Mouse (Mus musculus) intestine, postnatal 0 days (tissue): Measurements from ENCODE around the gene Dab1. TPM values are rescaled to one million over a fixed set of nuclear protein-coding genes. Genes with fewer than 3 reads are reported as not detected.

Experiments
- ATAC-seq: fragments of 200-750 bp; cut with Nextera tagmentation; 2 replicates; pipeline ENCODE4 v1.8.0; 2017; ENCODE audit warnings: mild to moderate bottlenecking, moderate TSS enrichment, moderate library complexity
- H3K27ac ChIP-seq: fragments of 300-500 bp; sonication (generic); 2 replicates; pipeline ENCODE4 v1.5.1; 2014; ENCODE audit warnings: mild to moderate bottlenecking, low read depth, low read length, moderate library complexity
- H3K27me3 ChIP-seq: fragments of 300-500 bp; sonication (generic); replicated peaks from 2 replicates; pipeline ENCODE4 v1.6.1; 2014; ENCODE audit warnings: low read length, mixed read lengths; ENCODE audit not compliant: control insufficient read depth, insufficient read depth
- H3K36me3 ChIP-seq: fragments of 300-500 bp; sonication (generic); 2 replicates; pipeline ENCODE4 v1.6.1; 2014; ENCODE audit warnings: mild to moderate bottlenecking, moderate library complexity; ENCODE audit not compliant: control insufficient read depth, insufficient read depth
- H3K4me1 ChIP-seq: fragments of 300-500 bp; sonication (generic); replicated peaks from 2 replicates; pipeline ENCODE4 v1.6.1; 2014; ENCODE audit warnings: antibody characterized with exemption, low read length, mixed read lengths; ENCODE audit not compliant: control insufficient read depth, insufficient read depth
- H3K4me2 ChIP-seq: fragments of 300-500 bp; sonication (generic); replicated peaks from 2 replicates; pipeline ENCODE4 v1.6.1; 2014; ENCODE audit warnings: low read depth, mild to moderate bottlenecking, moderate library complexity
- H3K4me3 ChIP-seq: fragments of 300-500 bp; sonication (generic); 2 replicates; pipeline ENCODE4 v1.5.1; 2014; ENCODE audit warnings: low read depth, low read length
- H3K9ac ChIP-seq: fragments of 300-500 bp; sonication (generic); 2 replicates; pipeline ENCODE4 v1.6.1; 2014; ENCODE audit warnings: mild to moderate bottlenecking, low read depth, low read length
- H3K9me3 ChIP-seq: fragments of 300-500 bp; sonication (generic); 2 replicates; pipeline ENCODE4 v1.6.1; 2016; ENCODE audit warnings: mixed run types; ENCODE audit not compliant: control insufficient read depth
- CTCF ChIP-seq: sonication (generic); IDR thresholded peaks from 2 replicates; pipeline ENCODE4 v1.5.1; 2016; ENCODE audit warnings: low read depth, mild to moderate bottlenecking, control low read depth, antibody characterized with exemption, moderate library complexity
- WGBS: fragments of 180-500 bp; shearing (Covaris S2); extraction: QIAGEN DNeasy Blood & Tissue Kit; methylation state at CpG from one replicate; pipeline ENCODE4 v1.1.7; 2014; 5-methylcytosine and 5-hydroxymethylcytosine counted together
- polyA plus RNA-seq: library from polyadenylated mRNA; unstranded; fragments of >200 nt; fragmentation: Nextera tagmentation; extraction: Ambion mirVana; gene quantifications from 2 replicates; pipeline ENCODE4 v1.2.1, GENCODE M21; 2015

Dab1 gene
- polyA plus RNA-seq, 1 experiment from 2014 or later: 61.3 TPM

- no peaks in the 10 kb centered on the region for H3K4me1 ChIP-seq
- H3K9me3 ChIP-seq: no peaks in the 10 kb centered on the region
- H3K4me3 ChIP-seq: no peak overlapping the region
- H3K36me3 ChIP-seq: no peaks in the 10 kb centered on the region
- H3K9ac ChIP-seq: no peak overlapping the region
- no peak for ATAC-seq
- no peak for TF ChIP-seq CTCF
- H3K27ac ChIP-seq: no peak overlapping the region
- H3K4me2 ChIP-seq: no peak overlapping the region
- no peaks in the 10 kb centered on the region for H3K27me3 ChIP-seq
Observed at GRCm38 (mm10) chr4:104153637-104154036, 534.5 kb downstream of the Dab1 start.

- Histone ChIP-seq H3K4me3 (no peak overlapping the region), H3K9me3 (no peaks in the 10 kb centered on the region), H3K9ac (no peak overlapping the region), H3K4me1 (no peaks in the 10 kb centered on the region), H3K4me2 (no peak overlapping the region), H3K36me3 (no peaks in the 10 kb centered on the region), H3K27ac (no peak overlapping the region), H3K27me3 (no peaks in the 10 kb centered on the region)
- no peak for TF ChIP-seq CTCF
- 95% methylated on average over 3 of the region's 3 CpGs for WGBS
- ATAC-seq: no peak
Observed at GRCm38 (mm10) chr4:104178067-104178466, 558.9 kb downstream of the Dab1 start.

- WGBS: 85% methylated on average over 4 of the region's 4 CpGs
- TF ChIP-seq CTCF: no peak
- H3K9me3 ChIP-seq: no peaks in the 10 kb centered on the region
- no peaks in the 10 kb centered on the region for H3K4me1 ChIP-seq
- H3K27ac ChIP-seq: no peak overlapping the region
- H3K4me2 ChIP-seq: no peak overlapping the region
- no peaks in the 10 kb centered on the region for H3K36me3 ChIP-seq
- no peaks in the 10 kb centered on the region for H3K27me3 ChIP-seq
- no peak for ATAC-seq
- H3K4me3 ChIP-seq: no peak overlapping the region
- H3K9ac ChIP-seq: no peak overlapping the region
Observed at GRCm38 (mm10) chr4:104186311-104186710, 567.2 kb downstream of the Dab1 start.

GRCm38 (mm10) chr4:104198635-104199034 lies 579.5 kb downstream of the Dab1 start:
- Histone ChIP-seq H3K9me3 (no peaks in the 10 kb centered on the region), H3K4me2 (no peak overlapping the region), H3K4me1 (no peaks in the 10 kb centered on the region), H3K9ac (no peak overlapping the region), H3K27me3 (no peaks in the 10 kb centered on the region), H3K4me3 (no peak overlapping the region), H3K27ac (no peak overlapping the region), H3K36me3 (no peaks in the 10 kb centered on the region)
- TF ChIP-seq CTCF: no peak
- ATAC-seq: no peak
- 69% methylated on average over 8 of the region's 8 CpGs for WGBS

GRCm38 (mm10) chr4:104201686-104202085 lies 582.5 kb downstream of the Dab1 start:
- Histone ChIP-seq H3K36me3 (no peaks in the 10 kb centered on the region), H3K4me3 (no peak overlapping the region), H3K4me2 (no peak overlapping the region), H3K9ac (no peak overlapping the region), H3K27me3 (no peaks in the 10 kb centered on the region), H3K4me1 (no peaks in the 10 kb centered on the region), H3K27ac (no peak overlapping the region), H3K9me3 (no peaks in the 10 kb centered on the region)
- WGBS: 71% methylated on average over 5 of the region's 5 CpGs
- ATAC-seq: no peak
- TF ChIP-seq CTCF: no peak

DNA sequence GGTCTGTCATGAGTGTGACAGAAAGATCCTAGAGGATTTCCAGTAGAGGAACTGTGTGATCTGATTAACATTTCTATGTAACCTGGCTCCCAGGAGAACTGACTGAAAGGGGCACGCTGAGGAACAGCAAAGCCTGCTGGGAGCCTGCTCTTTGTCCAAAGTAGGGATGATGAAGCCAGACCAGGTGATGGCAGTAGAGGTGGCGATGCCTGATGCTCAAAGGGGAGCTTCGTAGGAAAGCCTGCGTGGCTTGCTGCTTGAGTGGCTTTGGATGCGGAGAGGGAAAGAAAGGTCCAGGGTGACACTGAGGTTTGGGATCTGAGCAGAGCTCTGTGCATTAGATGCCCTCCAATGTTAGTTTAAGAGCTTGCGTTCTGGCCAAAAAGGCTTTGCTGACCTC lies 584.9 kb downstream of the Dab1 start:
- Histone ChIP-seq H3K4me2 (no peak overlapping the region), H3K36me3 (no peaks in the 10 kb centered on the region), H3K27me3 (no peaks in the 10 kb centered on the region), H3K9ac (no peak overlapping the region), H3K27ac (no peak overlapping the region), H3K9me3 (no peaks in the 10 kb centered on the region), H3K4me3 (no peak overlapping the region), H3K4me1 (no peaks in the 10 kb centered on the region)
- no peak for TF ChIP-seq CTCF
- 50% methylated on average over 6 of the region's 6 CpGs for WGBS
- ATAC-seq: no peak

GRCm38 (mm10) chr4:104206639-104207038 lies 587.5 kb downstream of the Dab1 start:
- ATAC-seq: no peak
- Histone ChIP-seq H3K27me3 (no peaks in the 10 kb centered on the region), H3K9ac (no peak overlapping the region), H3K4me1 (no peaks in the 10 kb centered on the region), H3K36me3 (no peaks in the 10 kb centered on the region), H3K27ac (no peak overlapping the region), H3K9me3 (no peaks in the 10 kb centered on the region), H3K4me3 (no peak overlapping the region), H3K4me2 (no peak overlapping the region)
- no peak for TF ChIP-seq CTCF
- WGBS: 56% methylated on average over 5 of the region's 5 CpGs
